Mouse (Mus musculus) ZHBTc4 (cell line): ENCODE measurements around the gene Scrn1.

Source experiments
- DNase-seq: peaks from one replicate; pipeline ENCODE4 v3.0.0-alpha.2; 2011; ENCODE audit warnings: low read depth, low spot score

The Scrn1 gene

DNA sequence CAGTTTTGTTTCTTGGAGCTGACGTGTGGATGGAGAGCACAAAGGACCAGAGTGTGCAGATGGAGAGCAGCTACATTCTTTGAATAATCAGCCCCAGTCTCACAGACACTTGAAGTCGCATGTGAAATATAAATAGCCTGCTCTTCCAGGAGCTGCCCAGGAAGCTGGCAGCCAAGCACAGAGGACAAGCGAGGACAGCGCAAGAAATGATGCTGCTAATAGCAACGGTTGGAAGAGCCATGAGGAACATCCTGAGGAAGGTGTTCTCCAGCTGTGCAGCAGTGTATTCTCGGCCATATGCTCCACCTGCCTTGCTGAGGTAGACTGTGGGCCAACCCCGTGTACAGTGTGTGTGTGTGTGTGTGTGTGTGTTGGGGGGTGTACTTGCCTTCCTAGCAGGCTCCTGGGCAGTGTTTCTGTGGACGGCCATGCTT lies 35.2 kb downstream of the Scrn1 start:
- DNase-seq, result no peak

GRCm38 (mm10) chr6:54530182-54530581 lies 36.1 kb downstream of the Scrn1 start:
- no peak for DNase-seq

DNA sequence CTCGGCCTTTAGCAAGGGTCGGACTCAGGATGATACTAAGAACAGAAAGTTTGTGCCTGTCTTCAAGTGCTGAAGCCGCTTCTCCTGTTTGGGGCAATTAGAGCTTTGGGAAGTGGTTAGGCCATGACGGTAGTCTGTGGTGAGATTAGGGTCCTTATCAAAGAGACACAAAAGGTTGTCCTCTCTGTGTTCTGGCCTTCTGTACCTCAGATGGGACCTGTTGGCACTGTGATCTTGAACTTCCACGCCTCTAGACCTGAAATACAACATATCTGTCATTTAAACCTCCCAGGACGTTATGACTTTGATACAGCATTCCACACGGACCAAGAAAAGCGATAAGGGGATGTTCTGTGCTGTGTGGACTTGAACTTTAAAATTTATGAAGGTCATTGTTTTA lies 37.6 kb downstream of the Scrn1 start:
- no peak for DNase-seq

- DNase-seq, result no peak
Measured at GRCm38 (mm10) chr6:54518758-54519157, 47.5 kb downstream of the Scrn1 start.

- no peak for DNase-seq
Measured at GRCm38 (mm10) chr6:54516512-54517134, 49.7 kb downstream of the Scrn1 start.

DNA sequence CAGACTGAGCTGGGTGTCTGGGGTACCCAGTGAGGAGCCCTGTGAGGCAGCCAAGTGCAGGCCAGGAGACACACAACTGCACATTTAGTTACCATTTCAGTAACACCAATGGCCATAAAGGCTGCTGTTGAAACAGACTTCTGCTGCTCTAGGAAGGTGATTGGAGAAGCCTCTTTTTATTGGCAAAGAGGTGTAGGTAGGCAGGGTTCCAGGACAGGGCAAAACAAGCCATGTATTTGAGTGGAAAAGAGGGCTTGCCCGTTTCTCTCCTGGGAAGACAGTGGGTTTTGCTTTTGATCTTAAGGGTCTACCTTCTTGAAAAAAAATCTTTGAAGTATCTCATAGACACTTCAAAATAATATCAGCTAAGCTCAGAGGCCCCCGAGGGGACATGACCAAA lies 54.0 kb downstream of the Scrn1 start:
- no peak for DNase-seq

DNA sequence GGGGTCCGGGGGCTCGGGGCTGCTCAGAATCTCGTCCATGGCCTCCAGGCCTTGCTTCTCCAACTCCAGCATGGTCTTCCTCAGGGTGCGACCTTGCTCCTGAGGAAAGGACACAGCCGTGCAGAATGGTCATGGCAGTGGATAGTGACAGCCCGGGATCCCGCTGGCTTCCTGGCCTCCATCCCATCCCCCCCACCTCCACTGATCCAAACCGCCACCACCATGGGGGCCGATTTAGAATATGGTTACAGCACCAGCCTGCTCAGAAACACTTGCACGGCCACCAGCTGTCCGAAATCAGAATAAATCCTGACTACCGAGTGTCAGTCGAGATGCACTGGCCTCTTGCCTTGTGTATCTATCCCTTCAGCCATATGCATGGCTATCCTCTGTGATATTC lies 57.0 kb downstream of the Scrn1 start:
- no peak for DNase-seq

GRCm38 (mm10) chr6:54508256-54508793 lies 58.0 kb downstream of the Scrn1 start:
- no peak for DNase-seq

DNA sequence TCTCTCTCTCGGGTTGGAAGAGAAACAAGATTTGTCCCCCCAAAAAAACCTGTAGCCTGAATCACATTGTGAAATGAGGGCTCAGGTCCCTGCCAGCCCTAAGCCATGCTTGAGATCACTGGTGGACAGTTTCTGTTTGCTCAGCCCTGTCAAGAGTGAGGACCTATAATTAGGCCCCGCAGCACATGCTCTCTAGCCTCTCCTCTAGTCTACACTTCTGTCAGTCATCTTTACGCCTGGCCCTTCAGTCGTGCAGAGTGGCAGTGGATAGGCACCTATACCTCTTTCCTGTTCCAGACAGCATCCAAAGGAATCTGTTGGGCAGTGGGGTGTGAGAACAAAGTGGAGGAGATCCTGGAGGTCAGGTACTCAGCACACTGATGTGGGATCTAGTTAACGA lies 58.5 kb downstream of the Scrn1 start:
- DNase-seq, result no peak

DNA sequence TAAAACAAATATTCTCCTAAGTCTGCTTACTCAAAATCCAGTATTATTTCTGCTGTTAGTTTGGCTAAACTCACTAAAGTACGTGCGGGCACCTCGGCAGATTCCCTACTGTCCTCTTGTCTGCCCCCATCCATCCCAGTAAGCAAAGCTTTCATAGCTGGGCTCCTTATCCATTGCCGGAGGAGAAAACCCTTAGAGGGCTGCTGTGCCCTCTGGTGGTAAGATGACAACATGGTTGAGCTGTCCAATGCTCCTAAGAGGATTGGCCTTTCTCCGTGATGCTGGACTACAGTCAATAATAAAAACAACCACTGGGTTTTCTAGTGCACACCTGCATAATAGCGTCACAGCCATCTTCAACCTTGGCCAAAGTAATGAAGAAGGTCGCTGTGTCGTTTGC lies 59.3 kb downstream of the Scrn1 start:
- DNase-seq, result peak; percentile 58

- no peak for DNase-seq
Measured at GRCm38 (mm10) chr6:54506318-54506717, 60.0 kb downstream of the Scrn1 start.

- no peak for DNase-seq
Measured at GRCm38 (mm10) chr6:54502661-54503115, 63.6 kb downstream of the Scrn1 start.

- no peak for DNase-seq
Measured at GRCm38 (mm10) chr6:54496214-54496613, 70.1 kb downstream of the Scrn1 start.

- DNase-seq, result no peak
Measured at GRCm38 (mm10) chr6:54494612-54495398, 71.5 kb downstream of the Scrn1 start.

DNA sequence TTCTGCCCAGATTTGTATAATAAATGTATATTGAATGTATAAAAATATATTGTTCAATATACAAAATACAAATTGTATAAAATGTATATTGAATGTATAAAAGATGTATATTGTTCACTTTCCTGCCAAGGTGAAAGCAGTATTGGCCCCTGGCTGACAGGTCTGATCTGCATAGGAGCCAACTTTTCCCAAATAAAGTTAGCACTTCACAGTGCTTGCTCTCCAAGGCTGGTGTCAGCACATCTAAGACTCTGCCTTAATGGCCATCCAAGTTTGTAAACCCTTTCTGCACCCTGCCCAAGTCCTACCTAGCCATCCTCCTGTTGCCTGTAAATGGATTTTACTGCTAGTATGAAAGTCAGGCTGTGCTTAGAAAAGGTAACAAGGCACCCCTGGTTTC lies 72.2 kb downstream of the Scrn1 start:
- DNase-seq, result no peak

GRCm38 (mm10) chr6:54491074-54491473 lies 75.2 kb downstream of the Scrn1 start:
- no peak for DNase-seq

DNA sequence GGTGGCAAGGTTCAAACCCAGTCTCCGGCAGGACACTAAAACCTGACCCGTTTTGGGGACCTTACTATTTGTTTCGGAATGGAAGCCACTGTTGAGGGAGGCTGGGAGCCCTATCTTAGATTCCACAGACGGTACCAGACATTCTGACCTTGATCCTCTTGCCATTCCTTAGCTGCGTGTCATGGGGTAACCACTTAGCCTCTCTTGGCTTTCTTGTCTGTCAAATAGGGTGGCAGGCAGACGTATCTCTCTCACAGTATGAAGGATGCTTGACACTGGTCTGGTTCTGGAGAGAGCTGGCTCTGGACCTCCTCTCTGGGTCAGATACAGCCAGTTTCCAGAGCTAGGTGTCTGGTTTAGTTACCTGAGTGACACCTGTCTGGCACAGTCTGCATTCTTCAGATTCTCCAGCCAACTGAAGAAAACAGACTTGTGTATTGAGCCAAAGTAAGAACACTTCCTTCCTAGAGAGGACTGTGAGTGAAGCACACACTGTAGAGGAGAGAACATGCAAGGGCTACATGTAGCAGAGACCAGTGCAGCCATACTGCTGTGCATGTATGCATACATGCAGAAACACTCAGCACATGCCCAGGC lies 80.2 kb downstream of the Scrn1 start:
- peak; percentile 17 for DNase-seq

DNA sequence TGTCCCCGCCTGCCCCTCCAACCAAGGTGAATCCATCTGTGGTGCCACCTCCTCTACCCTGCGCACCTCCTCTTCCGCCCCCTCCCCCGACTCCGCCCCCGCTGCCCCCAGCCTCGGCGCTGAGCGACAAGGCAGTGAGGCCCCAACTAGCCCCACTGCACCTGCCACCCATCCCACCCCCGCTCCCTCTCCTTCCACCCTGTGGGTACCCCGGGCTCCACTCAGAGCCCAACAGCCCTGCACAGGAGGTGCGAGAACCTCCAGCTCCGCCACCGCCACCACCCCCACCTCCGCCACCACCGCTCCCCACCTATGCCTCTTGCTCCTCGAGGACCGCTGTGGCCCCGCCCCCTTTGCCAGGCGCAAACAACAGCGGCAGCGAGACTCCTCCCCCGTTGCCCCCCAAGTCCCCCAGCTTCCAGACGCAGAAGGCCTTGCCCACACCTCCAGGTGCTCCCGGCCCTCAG lies 80.8 kb downstream of the Scrn1 start:
- DNase-seq, result peak; percentile 41

DNA sequence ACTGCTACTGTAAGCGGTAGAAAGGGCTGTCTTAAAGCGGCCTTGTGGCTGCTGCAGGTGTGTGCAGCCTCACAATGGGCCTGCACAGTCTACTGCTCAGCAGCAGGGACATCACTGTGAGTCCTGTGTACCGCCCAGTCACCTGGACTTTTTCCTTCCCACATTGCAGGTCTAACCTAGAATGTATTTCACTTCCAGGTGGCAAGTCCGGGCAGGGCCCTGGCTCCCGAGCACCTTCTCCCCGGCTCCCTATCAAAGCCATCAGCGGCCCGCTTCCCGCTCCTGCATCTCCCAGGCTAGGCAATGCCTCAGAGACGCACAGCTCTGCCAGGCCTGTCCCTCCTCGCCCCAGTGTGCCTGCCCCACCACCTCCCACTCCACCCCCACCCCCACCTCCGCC lies 81.3 kb downstream of the Scrn1 start:
- DNase-seq, result peak; percentile 26

GRCm38 (mm10) chr6:54481390-54482112 lies 84.7 kb downstream of the Scrn1 start:
- no peak for DNase-seq

GRCm38 (mm10) chr6:54478646-54479324 lies 87.5 kb downstream of the Scrn1 start:
- no peak for DNase-seq
